Mouse (Mus musculus): Measurements from ENCODE around the gene Gm20388.

DNA sequence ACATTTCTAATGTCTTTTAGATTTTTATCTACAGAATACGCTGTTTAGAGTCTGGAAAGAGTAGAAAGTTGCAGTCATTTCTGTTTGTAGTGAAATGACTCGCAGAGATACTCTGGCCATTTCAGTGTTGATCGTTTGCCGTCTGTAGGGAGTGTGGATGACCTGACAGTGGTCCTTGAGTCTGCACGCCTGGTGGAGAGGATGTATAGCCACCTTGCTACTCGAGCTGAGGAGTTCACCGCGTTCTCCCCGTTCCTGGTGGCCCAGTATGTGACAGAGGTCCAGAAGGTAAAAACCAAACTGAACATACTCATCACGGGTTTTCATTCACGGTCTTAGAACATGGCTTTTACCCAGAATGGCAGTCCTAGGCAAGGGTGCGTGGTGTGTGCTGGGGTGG lies 4134.3 kb downstream of the Gm20388 start:
- no peak for TF ChIP-seq ZNF384 (IDR thresholded peaks at IDR 0.05; ENCODE audit: low read depth, low read length)
- TF ChIP-seq MAFK (IDR thresholded peaks at IDR 0.05; ENCODE audit: insufficient read depth, low read depth, low read length): no peak
